18 mouse cellular contexts compared by ENCODE assay signal in the genomic region with DNA sequence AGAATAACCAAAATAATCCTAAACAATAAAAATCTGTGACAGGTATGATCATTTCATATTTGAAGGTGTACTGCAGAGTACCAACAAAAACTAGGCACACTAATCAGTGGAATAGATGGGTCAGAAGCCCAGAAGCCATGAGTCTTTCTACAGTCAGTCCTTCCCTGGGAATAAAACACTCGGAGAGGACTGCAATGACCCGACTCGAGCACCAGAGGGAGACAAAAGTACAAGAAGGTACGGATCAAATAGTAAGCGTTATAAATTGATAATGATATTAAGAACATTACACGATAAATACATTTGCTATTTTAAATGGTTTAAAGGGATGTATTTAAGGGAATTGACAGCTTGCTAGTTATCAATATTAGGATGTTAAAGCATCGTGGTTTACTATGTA. TPM values are rescaled to one million over a fixed set of nuclear protein-coding genes. Genes with fewer than 3 reads are reported as not detected.
DNase-seq lines count a peak whose midpoint lies in the region; ATAC-seq and TF ChIP-seq lines count a peak whose summit lies in the region.
"Had no signal": no experiment of that assay in that cellular context is flagged by ENCODE, and none has a peak within 500 bp of the region (broad histone marks: within the 10 kb centered on the region; RNA-seq: fewer than 3 reads in every experiment).

No protein-coding gene starts in this region.

- WGBS in hindbrain, embryonic 11.5 days = 46% methylated on average over 7 of the region's 7 CpGs
- WGBS in hindbrain, embryonic 13.5 days = 49% methylated on average over 7 of the region's 7 CpGs
- WGBS in stomach, postnatal 0 days = 42% methylated on average over 7 of the region's 7 CpGs
- WGBS in forebrain, embryonic 11.5 days = 49% methylated on average over 7 of the region's 7 CpGs

- peak; percentile 58 for TF ChIP-seq CTCF in stomach, postnatal 0 days (IDR thresholded peaks at IDR 0.05; ENCODE audit: low read depth)

- H3K9me3 ChIP-seq in hindbrain, embryonic 11.5 days (ENCODE audit: control insufficient read depth, low read length) = no peaks in the 10 kb centered on the region
- H3K9me3 ChIP-seq in hindbrain, embryonic 13.5 days = peaks cover 14% of the 10 kb centered on the region; the same call in 1 of the 2 replicates
- H3K9me3 ChIP-seq in stomach, postnatal 0 days (ENCODE audit: control insufficient read depth, low read length) = no peaks in the 10 kb centered on the region
- H3K9me3 ChIP-seq in forebrain, embryonic 11.5 days (ENCODE audit: control insufficient read depth, low read length) = no peaks in the 10 kb centered on the region; the same call in 1 of the 2 replicates

- no peaks in the 10 kb centered on the region for H3K36me3 ChIP-seq in hindbrain, embryonic 11.5 days (ENCODE audit: control insufficient read depth, insufficient read depth, low read length)
- no peaks in the 10 kb centered on the region for H3K36me3 ChIP-seq in hindbrain, embryonic 13.5 days
- H3K36me3 ChIP-seq in stomach, postnatal 0 days (ENCODE audit: control insufficient read depth, insufficient read depth, low read length) = no peaks in the 10 kb centered on the region
- H3K36me3 ChIP-seq in forebrain, embryonic 11.5 days (ENCODE audit: control insufficient read depth, insufficient read depth, low read length) = no peaks in the 10 kb centered on the region
- H3K36me3 ChIP-seq: limb, embryonic 13.5 days had no signal

- no peak for TF ChIP-seq EP300 in stomach, postnatal 0 days (optimal IDR thresholded peaks at IDR 0.05)

- peak; percentile 4 for DNase-seq in hindbrain, embryonic 11.5 days (ENCODE audit: low spot score)
- peak; percentile 3 for DNase-seq in retina, adult 2 months (ENCODE audit: low read depth, low spot score)
- DNase-seq in retina, postnatal 1 day = no peak
- peak; percentile 41 for DNase-seq in adipocyte (ENCODE audit: low spot score)
- DNase-seq in stomach, postnatal 0 days (ENCODE audit: low spot score) = peak; percentile 20
- no peak for DNase-seq in forebrain, embryonic 11.5 days (ENCODE audit: low spot score)
- no peak for DNase-seq in testis, postnatal 10 days (ENCODE audit: low spot score)
- DNase-seq: heart, adult 18-20 months; heart, postnatal 10 days; kidney, postnatal 4 days; lung, adult 18-20 months; thymus, adult 2 months had no signal

- no peak overlapping the region for H3K27ac ChIP-seq in hindbrain, embryonic 11.5 days (ENCODE audit: low read depth, low read length)
- no peak overlapping the region for H3K27ac ChIP-seq in hindbrain, embryonic 13.5 days
- no peak overlapping the region for H3K27ac ChIP-seq in stomach, postnatal 0 days (replicated peaks)
- H3K27ac ChIP-seq in forebrain, embryonic 11.5 days (ENCODE audit: low read depth, low read length) = no peak overlapping the region
- H3K27ac ChIP-seq: left cerebral cortex, adult 2 months; limb, embryonic 13.5 days had no signal

- no peak overlapping the region for H3K4me2 ChIP-seq in hindbrain, embryonic 11.5 days (replicated peaks; ENCODE audit: low read depth, low read length)
- H3K4me2 ChIP-seq in hindbrain, embryonic 13.5 days = no peak overlapping the region
- H3K4me2 ChIP-seq in stomach, postnatal 0 days (replicated peaks; ENCODE audit: low read depth) = no peak overlapping the region
- no peak overlapping the region for H3K4me2 ChIP-seq in forebrain, embryonic 11.5 days (ENCODE audit: low read depth, low read length, severe bottlenecking)
- H3K4me2 ChIP-seq: limb, embryonic 13.5 days had no signal

- H3K4me3 ChIP-seq in hindbrain, embryonic 11.5 days (ENCODE audit: low read depth, low read length) = no peak overlapping the region
- no peak overlapping the region for H3K4me3 ChIP-seq in hindbrain, embryonic 13.5 days
- no peak overlapping the region for H3K4me3 ChIP-seq in stomach, postnatal 0 days (ENCODE audit: low read depth, low read length)
- H3K4me3 ChIP-seq in forebrain, embryonic 11.5 days (ENCODE audit: low read depth, low read length) = no peak overlapping the region
- H3K4me3 ChIP-seq: left cerebral cortex, adult 2 months; limb, embryonic 13.5 days; megakaryocyte, embryonic 14.5 days; myocyte had no signal

- H3K4me1 ChIP-seq in hindbrain, embryonic 11.5 days (replicated peaks; ENCODE audit: control insufficient read depth, insufficient read depth, low read length) = no peaks in the 10 kb centered on the region
- H3K4me1 ChIP-seq in hindbrain, embryonic 13.5 days (replicated peaks) = no peaks in the 10 kb centered on the region
- no peaks in the 10 kb centered on the region for H3K4me1 ChIP-seq in stomach, postnatal 0 days (replicated peaks; ENCODE audit: control insufficient read depth, insufficient read depth)
- no peaks in the 10 kb centered on the region for H3K4me1 ChIP-seq in forebrain, embryonic 11.5 days (replicated peaks; ENCODE audit: control insufficient read depth, insufficient read depth, low read length)
- H3K4me1 ChIP-seq: limb, embryonic 13.5 days; megakaryocyte, embryonic 14.5 days had no signal

- H3K9ac ChIP-seq in hindbrain, embryonic 11.5 days (ENCODE audit: low read depth, low read length) = no peak overlapping the region
- H3K9ac ChIP-seq in hindbrain, embryonic 13.5 days = no peak overlapping the region
- no peak overlapping the region for H3K9ac ChIP-seq in stomach, postnatal 0 days (ENCODE audit: low read length)
- H3K9ac ChIP-seq in forebrain, embryonic 11.5 days (ENCODE audit: low read length) = no peak overlapping the region
- H3K9ac ChIP-seq: limb, embryonic 13.5 days had no signal

- ATAC-seq in hindbrain, embryonic 11.5 days (ENCODE audit: low FRiP score) = no peak
- no peak for ATAC-seq in hindbrain, embryonic 13.5 days (ENCODE audit: low FRiP score)
- no peak for ATAC-seq in stomach, postnatal 0 days (ENCODE audit: low FRiP score, low TSS enrichment)
- ATAC-seq in forebrain, embryonic 11.5 days (replicated peaks; ENCODE audit: low FRiP score) = no peak
- ATAC-seq: inflammation-experienced regulatory T-cells, adult 6 months had no signal

- H3K27me3 ChIP-seq in hindbrain, embryonic 11.5 days (ENCODE audit: control insufficient read depth, insufficient read depth, low read length) = no peaks in the 10 kb centered on the region
- H3K27me3 ChIP-seq in hindbrain, embryonic 13.5 days = no peaks in the 10 kb centered on the region
- no peaks in the 10 kb centered on the region for H3K27me3 ChIP-seq in stomach, postnatal 0 days (ENCODE audit: control insufficient read depth, insufficient read depth, low read length)
- H3K27me3 ChIP-seq in forebrain, embryonic 11.5 days (ENCODE audit: control insufficient read depth, insufficient read depth, low read length) = no peaks in the 10 kb centered on the region
- H3K27me3 ChIP-seq: limb, embryonic 13.5 days; megakaryocyte, embryonic 14.5 days had no signal

RNA-seq across cellular contexts. Expression of gene Tas2r114, which starts 22.9 kb away (rescaled TPM):
- polyA plus RNA-seq in hindbrain, embryonic 11.5 days (2014; fragmentation: Nextera tagmentation; extraction: Ambion mirVana) = not detected in 2 replicates
- polyA plus RNA-seq in hindbrain, embryonic 13.5 days (2015; fragmentation: Nextera tagmentation; extraction: Ambion mirVana) = not detected in 2 replicates
- polyA plus RNA-seq in stomach, postnatal 0 days (2015; fragmentation: Nextera tagmentation; extraction: Ambion mirVana) = not detected in 2 replicates
- polyA plus RNA-seq in forebrain, embryonic 11.5 days (2014; fragmentation: Nextera tagmentation; extraction: Ambion mirVana) = not detected in 2 replicates
- polyA plus RNA-seq: inflammation-experienced regulatory T-cells, adult 6 months; limb, embryonic 13.5 days; myocyte; thymus, adult 2 months had no signal

RNA-seq across cellular contexts. Expression of gene Tas2r105, which starts 25.5 kb away (rescaled TPM):
- not detected in 2 replicates for polyA plus RNA-seq in hindbrain, embryonic 11.5 days (2014; fragmentation: Nextera tagmentation; extraction: Ambion mirVana)
- polyA plus RNA-seq in hindbrain, embryonic 13.5 days (2015; fragmentation: Nextera tagmentation; extraction: Ambion mirVana) = not detected in 2 replicates
- polyA plus RNA-seq in stomach, postnatal 0 days (2015; fragmentation: Nextera tagmentation; extraction: Ambion mirVana) = not detected in 2 replicates
- not detected in 2 replicates for polyA plus RNA-seq in forebrain, embryonic 11.5 days (2014; fragmentation: Nextera tagmentation; extraction: Ambion mirVana)
- polyA plus RNA-seq: inflammation-experienced regulatory T-cells, adult 6 months; limb, embryonic 13.5 days; myocyte; thymus, adult 2 months had no signal

RNA-seq across cellular contexts. Expression of gene Tas2r104, which starts 27.3 kb away (rescaled TPM):
- not detected in 2 replicates for polyA plus RNA-seq in hindbrain, embryonic 11.5 days (2014; fragmentation: Nextera tagmentation; extraction: Ambion mirVana)
- polyA plus RNA-seq in hindbrain, embryonic 13.5 days (2015; fragmentation: Nextera tagmentation; extraction: Ambion mirVana) = not detected in 2 replicates
- not detected in 2 replicates for polyA plus RNA-seq in stomach, postnatal 0 days (2015; fragmentation: Nextera tagmentation; extraction: Ambion mirVana)
- polyA plus RNA-seq in forebrain, embryonic 11.5 days (2014; fragmentation: Nextera tagmentation; extraction: Ambion mirVana) = not detected in 2 replicates
- polyA plus RNA-seq: inflammation-experienced regulatory T-cells, adult 6 months; limb, embryonic 13.5 days; myocyte; thymus, adult 2 months had no signal

RNA-seq across cellular contexts. Expression of gene Tas2r106, which starts 34.1 kb away (rescaled TPM):
- polyA plus RNA-seq in hindbrain, embryonic 11.5 days (2014; fragmentation: Nextera tagmentation; extraction: Ambion mirVana) = not detected in 2 replicates
- not detected in 2 replicates for polyA plus RNA-seq in hindbrain, embryonic 13.5 days (2015; fragmentation: Nextera tagmentation; extraction: Ambion mirVana)
- not detected in 2 replicates for polyA plus RNA-seq in stomach, postnatal 0 days (2015; fragmentation: Nextera tagmentation; extraction: Ambion mirVana)
- not detected in 2 replicates for polyA plus RNA-seq in forebrain, embryonic 11.5 days (2014; fragmentation: Nextera tagmentation; extraction: Ambion mirVana)
- polyA plus RNA-seq: inflammation-experienced regulatory T-cells, adult 6 months; limb, embryonic 13.5 days; myocyte; thymus, adult 2 months had no signal

RNA-seq across cellular contexts. Expression of gene Tas2r107, which starts 52.9 kb away (rescaled TPM):
- not detected in 2 replicates for polyA plus RNA-seq in hindbrain, embryonic 11.5 days (2014; fragmentation: Nextera tagmentation; extraction: Ambion mirVana)
- not detected in 2 replicates for polyA plus RNA-seq in hindbrain, embryonic 13.5 days (2015; fragmentation: Nextera tagmentation; extraction: Ambion mirVana)
- polyA plus RNA-seq in stomach, postnatal 0 days (2015; fragmentation: Nextera tagmentation; extraction: Ambion mirVana) = not detected in 2 replicates
- not detected in 2 replicates for polyA plus RNA-seq in forebrain, embryonic 11.5 days (2014; fragmentation: Nextera tagmentation; extraction: Ambion mirVana)
- polyA plus RNA-seq: inflammation-experienced regulatory T-cells, adult 6 months; limb, embryonic 13.5 days; myocyte; thymus, adult 2 months had no signal

Comparison
In these comparisons a context has a peak if more than half of its experiments do, and no peak if none do; other contexts are left out.
1. DNase-seq: peak in hindbrain, embryonic 11.5 days (single experiment), retina, adult 2 months (single experiment), adipocyte (single experiment) and stomach, postnatal 0 days (single experiment); none in retina, postnatal 1 day (single experiment), forebrain, embryonic 11.5 days (single experiment) and testis, postnatal 10 days (single experiment).